Mouse (Mus musculus) cortical plate, adult 2 months (tissue): Measurements from ENCODE around the gene Fev.

Experiments
- CTCF ChIP-seq: fragments of 200-500 bp; IDR thresholded peaks from 2 replicates; pipeline ENCODE4 v1.5.1; 2011; ENCODE audit warnings: mild to moderate bottlenecking, control low read depth, low read length; ENCODE audit not compliant: insufficient read depth; ENCODE audit errors: extremely low read depth
- POLR2A ChIP-seq: fragments of 200-500 bp; IDR thresholded peaks from 2 replicates; pipeline ENCODE4 v1.6.1; 2011; ENCODE audit warnings: mild to moderate bottlenecking, low read length, control low read depth; ENCODE audit not compliant: insufficient read depth; ENCODE audit errors: extremely low read depth

- TF ChIP-seq CTCF (no peak), POLR2A (no peak)
These were observed 42.1 kb downstream of the Fev start for GRCm38 (mm10) chr1:74843090-74843489.
